Mouse (Mus musculus): ENCODE measurements around the gene Tspan14.

GRCm38 (mm10) chr14:40967598-40967900, 942 bp upstream of the Tspan14 start:
- no peak for TF ChIP-seq CTCF (conservative IDR thresholded peaks at IDR 0.05; ENCODE audit: low read length)
- TF ChIP-seq POU5F1 (IDR thresholded peaks at IDR 0.05; ENCODE audit: borderline replicate concordance, low read length), result no peak
- no peak; the same call in 1 of the 2 replicates for TF ChIP-seq NANOG (IDR thresholded peaks at IDR 0.05; ENCODE audit: borderline replicate concordance, low read length)
